Mouse (Mus musculus): Measurements from ENCODE around the gene Sbf2. TPM values are rescaled to one million over a fixed set of nuclear protein-coding genes. Genes with fewer than 3 reads are reported as not detected.

The Sbf2 gene
- polyA plus RNA-seq, 1 experiment: 49.9 TPM

DNA sequence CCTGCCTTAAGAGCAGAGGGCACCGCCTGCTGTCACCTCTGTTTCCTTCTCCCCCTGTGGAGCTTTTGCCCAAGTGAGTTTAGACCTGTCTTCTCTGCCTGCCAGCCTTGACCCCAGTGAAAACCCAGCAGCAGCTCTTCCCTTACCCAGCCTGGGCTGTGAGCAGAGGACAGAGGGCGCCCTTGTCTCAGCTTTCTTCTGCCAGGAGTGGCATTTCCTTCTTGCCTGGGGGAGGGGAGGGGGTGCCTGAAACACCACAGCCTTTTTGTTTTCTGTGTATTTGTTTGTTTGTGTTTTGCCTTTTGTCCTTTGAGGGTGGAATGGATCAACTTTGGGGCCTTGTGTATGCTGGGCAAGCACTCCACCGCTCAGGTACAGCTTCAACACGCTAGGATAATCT is 342.3 kb downstream of the Sbf2 start:
- Histone ChIP-seq H3K4me3 (ENCODE audit: insufficient read depth, low read length) (no peak overlapping the region), H3K4me1 (ENCODE audit: control insufficient read depth, insufficient read depth, low read length) (peaks cover 37% of the 10 kb centered on the region), H3K27ac (ENCODE audit: insufficient read depth, low read depth, low read length) (no peak overlapping the region)
- TF ChIP-seq POLR2A (IDR thresholded peaks at IDR 0.05; ENCODE audit: borderline replicate concordance, low read depth, low read length) (no peak), CTCF (IDR thresholded peaks at IDR 0.05; ENCODE audit: low read depth, low read length) (peak; percentile 21; the same call in 1 of the 2 replicates)

DNA sequence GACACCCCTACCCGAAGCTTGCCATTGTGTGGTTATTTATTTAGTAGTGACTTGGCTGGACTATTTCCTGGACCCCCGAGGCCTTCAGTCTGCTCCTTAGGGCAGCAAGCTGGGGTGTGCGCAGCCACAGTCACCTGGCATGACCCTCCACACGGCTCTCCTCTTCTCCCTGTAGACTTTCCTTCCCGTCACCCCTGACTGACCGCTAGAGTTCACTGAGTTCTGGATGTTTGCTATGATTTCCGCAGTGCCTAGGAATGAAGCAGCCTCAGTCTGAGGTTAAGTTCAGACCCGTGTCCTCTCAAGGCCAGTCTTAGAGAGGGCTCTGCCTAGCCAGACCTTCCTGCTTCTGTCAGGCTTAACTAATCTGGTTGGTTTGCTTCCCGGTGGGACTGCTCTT is 342.9 kb downstream of the Sbf2 start:
- H3K27ac ChIP-seq (ENCODE audit: insufficient read depth, low read depth, low read length): no peak overlapping the region
- no peak overlapping the region for H3K4me3 ChIP-seq (ENCODE audit: insufficient read depth, low read length)
- H3K4me1 ChIP-seq (ENCODE audit: control insufficient read depth, insufficient read depth, low read length): peaks cover 43% of the 10 kb centered on the region
- no peak for TF ChIP-seq CTCF (IDR thresholded peaks at IDR 0.05; ENCODE audit: low read depth, low read length)
- no peak for TF ChIP-seq POLR2A (IDR thresholded peaks at IDR 0.05; ENCODE audit: borderline replicate concordance, low read depth, low read length)

DNA sequence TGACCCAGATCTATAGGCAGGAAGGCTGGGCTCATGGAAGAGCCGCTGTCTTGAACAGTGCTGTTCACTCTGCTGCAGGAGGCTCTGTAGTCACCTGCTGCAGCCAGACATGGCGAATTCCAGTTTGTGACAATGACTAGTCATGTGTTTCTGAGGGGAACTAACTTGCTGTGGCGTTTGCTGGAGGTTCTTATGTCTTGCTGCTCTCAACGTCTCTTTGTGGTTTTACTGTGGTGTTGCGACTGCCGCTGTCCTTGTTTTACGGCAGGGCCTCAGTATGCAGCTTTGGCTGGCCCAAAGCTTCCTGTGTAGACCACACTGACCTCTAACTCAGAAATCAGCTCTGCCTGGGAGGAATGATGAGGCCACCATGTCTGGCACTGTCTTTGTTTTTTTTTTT is 344.3 kb downstream of the Sbf2 start:
- Histone ChIP-seq H3K27ac (ENCODE audit: insufficient read depth, low read depth, low read length) (peak overlapping the region; percentile 90), H3K4me3 (ENCODE audit: insufficient read depth, low read length) (no peak overlapping the region), H3K4me1 (ENCODE audit: control insufficient read depth, insufficient read depth, low read length) (peaks cover 43% of the 10 kb centered on the region)
- TF ChIP-seq CTCF (IDR thresholded peaks at IDR 0.05; ENCODE audit: low read depth, low read length): no peak
- no peak for TF ChIP-seq POLR2A (IDR thresholded peaks at IDR 0.05; ENCODE audit: borderline replicate concordance, low read depth, low read length)

DNA sequence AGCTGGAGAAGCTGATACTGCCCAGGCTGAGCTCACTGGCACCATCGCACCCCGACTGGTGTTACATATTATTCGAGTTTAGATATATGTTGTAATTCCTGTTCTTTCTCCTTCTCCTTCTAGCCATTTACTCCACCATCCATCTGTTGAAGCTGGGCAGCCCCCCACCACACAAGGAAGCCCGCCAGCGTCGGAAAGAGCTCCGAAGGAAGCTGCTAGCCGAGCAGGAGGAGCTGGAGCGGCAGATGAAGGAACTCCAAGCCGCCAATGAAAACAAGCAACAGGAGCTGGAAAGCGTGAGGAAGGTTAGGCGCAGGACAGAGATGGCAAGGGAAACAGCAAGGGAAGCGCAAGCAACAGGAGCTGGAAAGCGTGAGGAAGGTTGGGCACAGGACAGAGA is 344.9 kb downstream of the Sbf2 start:
- Histone ChIP-seq H3K4me1 (ENCODE audit: control insufficient read depth, insufficient read depth, low read length) (peaks cover 43% of the 10 kb centered on the region), H3K27ac (ENCODE audit: insufficient read depth, low read depth, low read length) (peak overlapping the region; percentile 90), H3K4me3 (ENCODE audit: insufficient read depth, low read length) (no peak overlapping the region)
- TF ChIP-seq CTCF (IDR thresholded peaks at IDR 0.05; ENCODE audit: low read depth, low read length) (no peak), POLR2A (IDR thresholded peaks at IDR 0.05; ENCODE audit: borderline replicate concordance, low read depth, low read length) (no peak)

DNA sequence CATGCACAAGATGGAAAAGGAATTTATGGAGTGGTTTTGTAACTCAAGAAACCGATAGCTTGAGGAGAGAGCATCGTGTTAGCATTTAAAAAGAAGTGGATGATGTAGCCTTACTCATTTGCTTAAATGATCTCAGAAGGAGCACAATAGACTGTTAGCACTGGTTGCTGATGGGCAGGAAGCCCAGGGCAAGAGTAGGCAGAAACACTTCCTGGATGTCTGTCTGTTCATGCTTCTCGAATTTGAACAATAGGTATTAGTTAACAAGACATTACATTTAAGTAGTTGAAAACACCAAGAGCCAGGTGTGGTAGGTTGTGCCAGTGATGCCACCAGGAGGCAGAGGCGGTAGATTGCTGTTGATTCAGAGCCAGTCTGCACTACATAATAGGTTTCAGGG is 346.2 kb downstream of the Sbf2 start:
- Histone ChIP-seq H3K4me1 (ENCODE audit: control insufficient read depth, insufficient read depth, low read length) (peaks cover 43% of the 10 kb centered on the region), H3K27ac (ENCODE audit: insufficient read depth, low read depth, low read length) (peak overlapping the region; percentile 72), H3K4me3 (ENCODE audit: insufficient read depth, low read length) (no peak overlapping the region)
- no peak for TF ChIP-seq POLR2A (IDR thresholded peaks at IDR 0.05; ENCODE audit: borderline replicate concordance, low read depth, low read length)
- no peak for TF ChIP-seq CTCF (IDR thresholded peaks at IDR 0.05; ENCODE audit: low read depth, low read length)

DNA sequence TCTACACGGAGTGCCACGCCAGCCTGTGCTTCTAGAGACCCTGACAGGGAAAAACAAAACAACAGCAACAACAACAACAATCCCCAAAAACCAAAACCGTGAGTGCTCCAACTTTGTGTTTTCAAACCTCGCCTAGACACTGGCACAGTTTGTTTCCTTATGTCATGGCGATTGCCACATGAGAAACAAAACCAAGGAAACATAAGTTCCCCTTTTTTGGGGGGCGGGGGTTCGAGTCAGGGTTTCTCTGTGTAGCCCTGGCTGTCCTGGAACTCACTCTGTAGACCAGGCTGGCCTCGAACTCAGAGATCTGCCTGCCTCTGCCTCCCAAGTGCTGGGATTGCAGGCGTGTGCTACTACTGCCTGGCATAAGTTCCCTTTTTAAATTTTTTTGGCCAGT is 346.7 kb downstream of the Sbf2 start:
- no peak overlapping the region for H3K4me3 ChIP-seq (ENCODE audit: insufficient read depth, low read length)
- H3K4me1 ChIP-seq (ENCODE audit: control insufficient read depth, insufficient read depth, low read length): peaks cover 47% of the 10 kb centered on the region
- H3K27ac ChIP-seq (ENCODE audit: insufficient read depth, low read depth, low read length): peak overlapping the region; percentile 72
- TF ChIP-seq POLR2A (IDR thresholded peaks at IDR 0.05; ENCODE audit: borderline replicate concordance, low read depth, low read length) (no peak), CTCF (IDR thresholded peaks at IDR 0.05; ENCODE audit: low read depth, low read length) (no peak)

DNA sequence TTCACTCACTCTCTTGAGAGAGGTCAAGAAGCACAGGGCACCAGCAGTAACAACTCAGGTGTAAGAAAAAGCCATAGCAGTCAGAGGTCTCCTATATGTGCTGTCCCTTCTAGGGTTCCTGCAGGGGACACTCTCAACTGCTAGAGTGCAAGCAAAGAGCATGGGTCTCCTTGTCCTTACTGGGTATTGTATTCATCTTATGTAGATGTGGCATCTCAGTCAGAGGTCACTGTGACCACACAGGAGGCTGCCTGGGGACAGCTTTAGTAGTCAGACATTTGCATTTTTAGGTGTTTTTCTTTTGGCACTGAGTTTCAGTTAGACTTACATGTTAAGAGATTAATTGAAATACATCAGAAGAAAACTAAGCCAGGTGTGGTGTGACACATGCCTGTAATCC is 347.7 kb downstream of the Sbf2 start:
- Histone ChIP-seq H3K4me1 (ENCODE audit: control insufficient read depth, insufficient read depth, low read length) (peaks cover 51% of the 10 kb centered on the region), H3K27ac (ENCODE audit: insufficient read depth, low read depth, low read length) (no peak overlapping the region), H3K4me3 (ENCODE audit: insufficient read depth, low read length) (no peak overlapping the region)
- TF ChIP-seq POLR2A (IDR thresholded peaks at IDR 0.05; ENCODE audit: borderline replicate concordance, low read depth, low read length): no peak
- TF ChIP-seq CTCF (IDR thresholded peaks at IDR 0.05; ENCODE audit: low read depth, low read length): no peak

DNA sequence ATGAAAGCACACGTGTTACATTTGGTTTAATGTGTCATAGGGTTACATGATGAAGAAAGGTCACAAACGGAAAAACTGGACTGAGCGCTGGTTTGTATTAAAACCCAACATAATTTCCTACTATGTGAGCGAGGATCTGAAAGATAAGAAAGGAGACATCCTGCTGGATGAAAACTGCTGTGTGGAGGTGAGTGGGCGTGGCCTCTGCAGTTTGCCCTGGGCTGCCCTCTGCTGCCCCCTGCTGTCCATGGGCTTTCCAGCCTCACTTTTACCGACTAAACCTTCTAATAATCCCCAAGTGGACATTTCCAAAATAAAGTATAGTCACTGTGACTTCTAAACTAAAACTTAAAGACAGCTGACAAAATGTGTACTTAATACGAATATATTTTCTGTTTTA is 348.9 kb downstream of the Sbf2 start:
- TF ChIP-seq CTCF (IDR thresholded peaks at IDR 0.05; ENCODE audit: low read depth, low read length) (peak; percentile 87), POLR2A (IDR thresholded peaks at IDR 0.05; ENCODE audit: borderline replicate concordance, low read depth, low read length) (no peak)
- no peak overlapping the region for H3K4me3 ChIP-seq (ENCODE audit: insufficient read depth, low read length)
- H3K4me1 ChIP-seq (ENCODE audit: control insufficient read depth, insufficient read depth, low read length): peaks cover 54% of the 10 kb centered on the region
- H3K27ac ChIP-seq (ENCODE audit: insufficient read depth, low read depth, low read length): no peak overlapping the region

DNA sequence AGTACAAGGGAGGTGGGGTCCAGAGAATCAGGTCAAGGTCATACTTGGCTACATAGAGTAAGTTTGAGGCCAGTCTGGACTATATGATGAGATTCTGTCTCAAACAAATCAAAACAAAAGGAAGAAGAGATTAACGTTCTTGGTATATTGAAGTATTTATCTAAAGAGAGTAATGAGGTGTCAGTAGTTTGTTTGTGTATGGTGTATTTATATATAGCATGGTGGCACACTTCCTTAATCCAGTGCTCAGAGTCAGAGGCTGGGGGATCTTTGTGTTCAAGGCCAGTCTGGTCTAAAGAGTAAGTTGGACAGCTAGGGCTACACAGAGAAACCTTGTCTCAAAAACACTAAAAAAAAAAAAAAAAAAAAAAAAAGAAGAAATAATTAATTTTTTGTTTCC is 351.2 kb downstream of the Sbf2 start:
- Histone ChIP-seq H3K4me1 (ENCODE audit: control insufficient read depth, insufficient read depth, low read length) (peaks cover 51% of the 10 kb centered on the region), H3K4me3 (ENCODE audit: insufficient read depth, low read length) (no peak overlapping the region), H3K27ac (ENCODE audit: insufficient read depth, low read depth, low read length) (no peak overlapping the region)
- TF ChIP-seq POLR2A (IDR thresholded peaks at IDR 0.05; ENCODE audit: borderline replicate concordance, low read depth, low read length) (no peak), CTCF (IDR thresholded peaks at IDR 0.05; ENCODE audit: low read depth, low read length) (no peak)

DNA sequence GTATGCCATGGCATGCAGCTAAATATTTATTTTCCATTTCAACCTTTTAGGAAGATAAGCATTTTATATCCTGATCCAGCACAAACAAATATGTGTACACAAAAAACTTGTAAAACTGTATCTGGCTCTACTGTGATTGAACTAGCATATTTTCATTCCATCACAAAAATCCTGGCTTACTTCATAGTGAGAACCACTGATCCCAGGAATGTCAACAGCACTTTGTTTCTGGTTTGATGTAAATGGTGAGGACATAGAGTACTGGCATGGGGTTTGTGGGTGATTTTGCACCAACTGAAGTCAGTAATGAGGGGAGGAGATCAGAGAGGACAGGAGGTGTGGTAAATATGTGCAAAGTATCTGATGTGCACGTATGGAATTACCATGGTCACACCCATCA is 352.1 kb downstream of the Sbf2 start:
- Histone ChIP-seq H3K4me1 (ENCODE audit: control insufficient read depth, insufficient read depth, low read length) (peaks cover 52% of the 10 kb centered on the region), H3K4me3 (ENCODE audit: insufficient read depth, low read length) (no peak overlapping the region), H3K27ac (ENCODE audit: insufficient read depth, low read depth, low read length) (no peak overlapping the region)
- no peak for TF ChIP-seq CTCF (IDR thresholded peaks at IDR 0.05; ENCODE audit: low read depth, low read length)
- TF ChIP-seq POLR2A (IDR thresholded peaks at IDR 0.05; ENCODE audit: borderline replicate concordance, low read depth, low read length): no peak

DNA sequence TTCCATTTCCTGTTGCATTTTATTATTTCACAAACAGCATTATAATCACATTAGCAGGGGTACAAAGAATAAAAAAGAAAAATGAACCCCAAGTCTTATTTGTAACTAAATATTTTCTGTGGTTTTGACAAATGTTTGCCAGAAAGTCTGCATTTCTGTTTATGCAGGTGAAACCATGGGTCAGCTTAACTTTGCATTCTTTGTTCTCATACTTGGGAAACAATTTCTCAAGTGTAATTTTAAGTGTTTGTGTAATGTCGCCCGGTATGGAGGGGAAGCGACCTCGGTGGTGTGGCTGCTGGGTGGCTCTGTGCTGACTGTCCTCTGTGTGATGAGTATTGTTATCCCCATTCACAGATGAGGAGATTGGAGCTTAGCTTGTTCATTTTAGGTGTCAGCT is 352.9 kb downstream of the Sbf2 start:
- TF ChIP-seq POLR2A (IDR thresholded peaks at IDR 0.05; ENCODE audit: borderline replicate concordance, low read depth, low read length): no peak
- no peak for TF ChIP-seq CTCF (IDR thresholded peaks at IDR 0.05; ENCODE audit: low read depth, low read length)
- Histone ChIP-seq H3K4me1 (ENCODE audit: control insufficient read depth, insufficient read depth, low read length) (peaks cover 52% of the 10 kb centered on the region), H3K27ac (ENCODE audit: insufficient read depth, low read depth, low read length) (no peak overlapping the region), H3K4me3 (ENCODE audit: insufficient read depth, low read length) (no peak overlapping the region)
